Mouse (Mus musculus): ENCODE data around the gene Lman1l. TPM values are rescaled to one million over a fixed set of nuclear protein-coding genes. Genes with fewer than 3 reads are reported as not detected.

The Lman1l gene
- polyA plus RNA-seq, 1 experiment from 2014 or later = not detected

- ATAC-seq = peak; percentile 55; the same call in 1 of the 2 replicates
- no peak within 1 kb of the TSS; the same call in 1 of the 2 replicates for H3K9ac ChIP-seq (ENCODE audit: low read depth, low read length)
- peaks cover 21% of the 10 kb centered on the region for H3K27me3 ChIP-seq (replicated peaks; ENCODE audit: control insufficient read depth, insufficient read depth, low read length)
- no peak within 1 kb of the TSS for H3K4me2 ChIP-seq (replicated peaks; ENCODE audit: low read depth)
- H3K36me3 ChIP-seq (ENCODE audit: control insufficient read depth, insufficient read depth) = no peaks in the 10 kb centered on the region
- no peak within 1 kb of the TSS for H3K4me3 ChIP-seq (ENCODE audit: low read depth, low read length)
- 9% methylated on average over 24 of the region's 24 CpGs for WGBS
- H3K27ac ChIP-seq (ENCODE audit: low read depth, low read length) = no peak within 1 kb of the TSS
- peaks cover 5% of the 10 kb centered on the region; the same call in 1 of the 2 replicates for H3K4me1 ChIP-seq (replicated peaks; ENCODE audit: control insufficient read depth, insufficient read depth, low read length)
- H3K9me3 ChIP-seq (ENCODE audit: control insufficient read depth) = no peaks in the 10 kb centered on the region
- no peak for TF ChIP-seq CTCF (IDR thresholded peaks at IDR 0.05; ENCODE audit: low read depth)
These were observed 14.3 kb downstream of the Lman1l start, which contains the start of gene Cplx3 for GRCm38 (mm10) chr9:57606139-57606851. Gene Cplx3 (minus strand): TSS chr9:57606281.

GRCm38 (mm10) chr9:57605503-57605902 is 15.1 kb downstream of the Lman1l start:
- H3K4me1 ChIP-seq (replicated peaks; ENCODE audit: control insufficient read depth, insufficient read depth, low read length) = peaks cover 10% of the 10 kb centered on the region
- no peak for ATAC-seq
- no peak overlapping the region for H3K4me3 ChIP-seq (ENCODE audit: low read depth, low read length)
- H3K27ac ChIP-seq (ENCODE audit: low read depth, low read length) = no peak overlapping the region
- no peak overlapping the region for H3K9ac ChIP-seq (ENCODE audit: low read depth, low read length)
- TF ChIP-seq CTCF (IDR thresholded peaks at IDR 0.05; ENCODE audit: low read depth) = no peak
- H3K36me3 ChIP-seq (ENCODE audit: control insufficient read depth, insufficient read depth) = no peaks in the 10 kb centered on the region
- 26% methylated on average over 9 of the region's 9 CpGs for whole genome bisulfite sequencing
- no peaks in the 10 kb centered on the region for H3K9me3 ChIP-seq (ENCODE audit: control insufficient read depth)
- H3K4me2 ChIP-seq (replicated peaks; ENCODE audit: low read depth) = no peak overlapping the region
- peaks cover 21% of the 10 kb centered on the region for H3K27me3 ChIP-seq (replicated peaks; ENCODE audit: control insufficient read depth, insufficient read depth, low read length)

GRCm38 (mm10) chr9:57604875-57605274 is 15.7 kb downstream of the Lman1l start:
- no peak for ATAC-seq
- 80% methylated on average over 4 of the region's 4 CpGs for WGBS
- H3K27me3 ChIP-seq (replicated peaks; ENCODE audit: control insufficient read depth, insufficient read depth, low read length) = peaks cover 21% of the 10 kb centered on the region

DNA sequence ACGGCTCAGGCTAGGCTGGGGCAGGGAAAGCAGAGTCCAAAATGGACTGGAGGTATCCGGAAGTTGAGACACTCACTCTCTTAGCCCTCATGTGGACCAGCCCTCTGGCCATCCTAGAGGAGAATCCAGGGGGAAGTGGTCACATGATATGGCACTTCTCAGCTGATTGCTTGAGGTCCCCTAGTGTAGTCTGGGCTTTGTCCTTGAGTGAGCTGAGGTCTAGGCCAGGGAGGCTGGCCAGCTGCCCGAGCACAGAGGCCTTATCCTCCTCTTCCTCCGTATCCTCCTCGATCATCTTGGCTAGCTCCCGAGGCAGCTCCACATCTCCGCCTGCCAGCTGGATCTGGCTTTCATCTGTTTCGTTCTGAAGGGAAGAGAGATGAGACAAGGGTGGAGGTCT is 18.5 kb downstream of the Lman1l start:
- Histone ChIP-seq H3K9me3 (ENCODE audit: control insufficient read depth) (no peaks in the 10 kb centered on the region), H3K27me3 (replicated peaks; ENCODE audit: control insufficient read depth, insufficient read depth, low read length) (peaks cover 21% of the 10 kb centered on the region), H3K4me1 (replicated peaks; ENCODE audit: control insufficient read depth, insufficient read depth, low read length) (peaks cover 11% of the 10 kb centered on the region), H3K36me3 (ENCODE audit: control insufficient read depth, insufficient read depth) (no peaks in the 10 kb centered on the region; the same call in 1 of the 2 replicates), H3K4me2 (replicated peaks; ENCODE audit: low read depth) (no peak overlapping the region), H3K4me3 (ENCODE audit: low read depth, low read length) (no peak overlapping the region), H3K9ac (ENCODE audit: low read depth, low read length) (no peak overlapping the region), H3K27ac (ENCODE audit: low read depth, low read length) (no peak overlapping the region)
- no peak for ATAC-seq
- WGBS = 60% methylated on average over 8 of the region's 8 CpGs
- no peak for TF ChIP-seq CTCF (IDR thresholded peaks at IDR 0.05; ENCODE audit: low read depth)

More at GRCm38 (mm10) chr9:57604875-57605274, 15.7 kb downstream of the Lman1l start:
- TF ChIP-seq CTCF (IDR thresholded peaks at IDR 0.05; ENCODE audit: low read depth) = no peak
- no peaks in the 10 kb centered on the region for H3K9me3 ChIP-seq (ENCODE audit: control insufficient read depth)
- no peaks in the 10 kb centered on the region for H3K36me3 ChIP-seq (ENCODE audit: control insufficient read depth, insufficient read depth)
- no peak overlapping the region for H3K9ac ChIP-seq (ENCODE audit: low read depth, low read length)
- no peak overlapping the region for H3K4me2 ChIP-seq (replicated peaks; ENCODE audit: low read depth)
- H3K4me1 ChIP-seq (replicated peaks; ENCODE audit: control insufficient read depth, insufficient read depth, low read length) = peaks cover 11% of the 10 kb centered on the region
- H3K4me3 ChIP-seq (ENCODE audit: low read depth, low read length) = no peak overlapping the region
- no peak overlapping the region for H3K27ac ChIP-seq (ENCODE audit: low read depth, low read length)

GRCm38 (mm10) chr9:57601353-57601706 is 19.2 kb downstream of the Lman1l start:
- Histone ChIP-seq H3K4me1 (replicated peaks; ENCODE audit: control insufficient read depth, insufficient read depth, low read length) (peaks cover 11% of the 10 kb centered on the region), H3K9me3 (ENCODE audit: control insufficient read depth) (no peaks in the 10 kb centered on the region), H3K27me3 (replicated peaks; ENCODE audit: control insufficient read depth, insufficient read depth, low read length) (peaks cover 14% of the 10 kb centered on the region), H3K4me2 (replicated peaks; ENCODE audit: low read depth) (no peak overlapping the region), H3K9ac (ENCODE audit: low read depth, low read length) (no peak overlapping the region), H3K4me3 (ENCODE audit: low read depth, low read length) (no peak overlapping the region), H3K27ac (ENCODE audit: low read depth, low read length) (no peak overlapping the region; the same call in 1 of the 2 replicates), H3K36me3 (ENCODE audit: control insufficient read depth, insufficient read depth) (peaks cover under 1% of the 10 kb centered on the region)
- ATAC-seq = no peak
- 2% methylated on average over 2 of the region's 2 CpGs for whole genome bisulfite sequencing
- TF ChIP-seq CTCF (IDR thresholded peaks at IDR 0.05; ENCODE audit: low read depth) = no peak

- H3K36me3 ChIP-seq (ENCODE audit: control insufficient read depth, insufficient read depth) = peaks cover 4% of the 10 kb centered on the region
- peaks cover 9% of the 10 kb centered on the region for H3K27me3 ChIP-seq (replicated peaks; ENCODE audit: control insufficient read depth, insufficient read depth, low read length)
- no peak overlapping the region for H3K27ac ChIP-seq (ENCODE audit: low read depth, low read length)
- ATAC-seq = peak; percentile 83
- no peak overlapping the region for H3K4me3 ChIP-seq (ENCODE audit: low read depth, low read length)
- no peaks in the 10 kb centered on the region for H3K9me3 ChIP-seq (ENCODE audit: control insufficient read depth)
- H3K4me2 ChIP-seq (replicated peaks; ENCODE audit: low read depth) = 0 out of 2 replicates have a peak overlapping the region, but pooled peaks have one; percentile 3
- no peak for TF ChIP-seq CTCF (IDR thresholded peaks at IDR 0.05; ENCODE audit: low read depth)
- WGBS = 2% methylated on average over 3 of the region's 3 CpGs
- no peak overlapping the region for H3K9ac ChIP-seq (ENCODE audit: low read depth, low read length)
- H3K4me1 ChIP-seq (replicated peaks; ENCODE audit: control insufficient read depth, insufficient read depth, low read length) = peaks cover 11% of the 10 kb centered on the region
These were observed 19.8 kb downstream of the Lman1l start for GRCm38 (mm10) chr9:57600620-57601352.

Measured in intestine, postnatal 0 days (tissue).